In the genomic region with DNA sequence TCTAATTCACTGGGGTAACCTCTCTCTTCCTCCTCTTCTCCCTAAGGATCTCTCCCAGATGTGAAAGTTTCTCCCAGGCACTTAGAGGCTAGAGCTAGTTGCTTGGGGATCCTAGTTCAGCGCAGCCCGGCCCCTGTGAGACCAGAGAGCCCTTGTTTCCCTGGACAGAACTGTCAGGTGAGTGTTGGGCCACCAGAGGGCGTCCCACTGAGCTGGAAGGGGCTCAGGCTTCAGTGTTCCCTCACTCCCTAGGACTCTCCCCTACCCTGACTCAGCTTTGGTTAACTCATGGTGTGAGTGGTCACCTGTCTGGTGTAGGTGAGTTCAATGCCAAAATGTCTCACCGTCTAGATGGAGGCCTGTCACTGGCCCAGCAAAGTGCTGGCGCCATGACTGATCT, we compare ENCODE assay signal across 8 mouse cellular contexts. TPM values are rescaled to one million over a fixed set of nuclear protein-coding genes. Genes with fewer than 3 reads are reported as not detected.
A peak's percentile ranks its signal among the peaks of the same experiment; 100 is the strongest.
DNase-seq lines count a peak whose midpoint lies in the region; ATAC-seq and TF ChIP-seq lines count a peak whose summit lies in the region.

A gene (plus strand): TSS at position 113 of the 400 bp plus-strand sequence.

- no peak within 1 kb of the TSS for H3K4me3 ChIP-seq in layer of hippocampus, adult 2 months
- no peak within 1 kb of the TSS for H3K4me3 ChIP-seq in forebrain, embryonic 11.5 days (ENCODE audit: low read depth, low read length)
- H3K4me3 ChIP-seq in hindbrain, embryonic 10.5 days = no peak within 1 kb of the TSS
- no peak within 1 kb of the TSS for H3K4me3 ChIP-seq in liver, postnatal 0 days (ENCODE audit: low read depth, low read length)

- in situ Hi-C loops in Patski (cut with MboI; ENCODE audit: low pct_unique_long_range_greater_than_20kb) = no loop called here

- no peaks in the 10 kb centered on the region for H3K4me1 ChIP-seq in forebrain, embryonic 11.5 days (replicated peaks; ENCODE audit: control insufficient read depth, insufficient read depth, low read length)
- peaks cover 38% of the 10 kb centered on the region for H3K4me1 ChIP-seq in hindbrain, embryonic 10.5 days (replicated peaks)
- H3K4me1 ChIP-seq in liver, postnatal 0 days (ENCODE audit: insufficient read depth) = no peaks in the 10 kb centered on the region

- TF ChIP-seq EP300 in liver, postnatal 0 days (IDR thresholded peaks at IDR 0.05; ENCODE audit: low read depth) = no peak

- POLR2A ChIA-PET in Patski (lab: Charles Lee) = interaction anchor here (1.1 to 3.2 kb wide), 2 partner anchors 9 to 11 kb away, joined by 3 to 9 read pairs; no protein-coding TSS in a partner anchor

- H3K9ac ChIP-seq in forebrain, embryonic 11.5 days (ENCODE audit: low read length) = no peak within 1 kb of the TSS
- H3K9ac ChIP-seq in liver, postnatal 0 days (replicated peaks) = no peak within 1 kb of the TSS

- no peak for ATAC-seq in Patski
- no peak for ATAC-seq in forebrain, embryonic 11.5 days (replicated peaks; ENCODE audit: low FRiP score)
- ATAC-seq in liver, postnatal 0 days = peak; percentile 59

- no peak within 1 kb of the TSS for H3K27ac ChIP-seq in layer of hippocampus, adult 2 months
- no peak within 1 kb of the TSS for H3K27ac ChIP-seq in forebrain, embryonic 11.5 days (ENCODE audit: low read depth, low read length)
- H3K27ac ChIP-seq in hindbrain, embryonic 10.5 days = no peak within 1 kb of the TSS
- no peak within 1 kb of the TSS for H3K27ac ChIP-seq in liver, postnatal 0 days (ENCODE audit: low read depth)

- WGBS in forebrain, embryonic 11.5 days = 78% methylated on average over 5 of the region's 5 CpGs
- WGBS in hindbrain, embryonic 10.5 days = 80% methylated on average over 5 of the region's 5 CpGs
- 77% methylated on average over 5 of the region's 5 CpGs for WGBS in liver, postnatal 0 days (ENCODE audit: insufficient replicate concordance)

- peaks cover 20% of the 10 kb centered on the region for H3K36me3 ChIP-seq in forebrain, embryonic 11.5 days (ENCODE audit: control insufficient read depth, insufficient read depth, low read length)
- H3K36me3 ChIP-seq in hindbrain, embryonic 10.5 days = peaks cover 91% of the 10 kb centered on the region
- peaks cover 49% of the 10 kb centered on the region for H3K36me3 ChIP-seq in liver, postnatal 0 days (replicated peaks; ENCODE audit: insufficient read depth, low read length)

- CTCF ChIA-PET in Patski (lab: Charles Lee) = interaction anchor here (0.7 to 2.7 kb wide), 3 partner anchors 12 to 23 kb away, joined by 3 to 17 read pairs (median 9); a partner anchor contains a TSS

- H3K9me3 ChIP-seq in forebrain, embryonic 11.5 days (ENCODE audit: control insufficient read depth, low read length) = no peaks in the 10 kb centered on the region
- no peaks in the 10 kb centered on the region for H3K9me3 ChIP-seq in hindbrain, embryonic 10.5 days
- no peaks in the 10 kb centered on the region for H3K9me3 ChIP-seq in liver, postnatal 0 days (ENCODE audit: low read length)

- no peak for DNase-seq in layer of hippocampus, adult 2 months (ENCODE audit: low spot score in 2 of 2)
- no peak for DNase-seq in layer of hippocampus, adult 9-10 months (ENCODE audit: low spot score)
- DNase-seq in Patski (ENCODE audit: low read depth, low spot score) = no peak
- peak; percentile 66 for DNase-seq in forebrain, embryonic 11.5 days (ENCODE audit: low spot score)
- DNase-seq in hindbrain, embryonic 10.5 days (ENCODE audit: low spot score) = no peak
- DNase-seq in liver, postnatal 0 days = peak; percentile 52
- peak; percentile 58 for DNase-seq in retina, postnatal 1 day
- no peak for DNase-seq in yolk sac, embryonic 10.5 days (ENCODE audit: low spot score)

- no peaks in the 10 kb centered on the region for H3K27me3 ChIP-seq in Patski
- H3K27me3 ChIP-seq in forebrain, embryonic 11.5 days (ENCODE audit: control insufficient read depth, insufficient read depth, low read length) = no peaks in the 10 kb centered on the region
- H3K27me3 ChIP-seq in hindbrain, embryonic 10.5 days (ENCODE audit: insufficient read depth, poor library complexity, severe bottlenecking) = no peaks in the 10 kb centered on the region
- H3K27me3 ChIP-seq in liver, postnatal 0 days (ENCODE audit: insufficient read depth, low read length) = no peaks in the 10 kb centered on the region

- TF ChIP-seq CTCF in layer of hippocampus, adult 2 months (conservative IDR thresholded peaks at IDR 0.05) = peak; percentile 77
- TF ChIP-seq CTCF in Patski (IDR thresholded peaks at IDR 0.05) = no peak
- peak; percentile 71 for TF ChIP-seq CTCF in liver, postnatal 0 days (IDR thresholded peaks at IDR 0.05; ENCODE audit: low read depth)

- H3K4me2 ChIP-seq in forebrain, embryonic 11.5 days (ENCODE audit: low read depth, low read length, severe bottlenecking) = no peak within 1 kb of the TSS
- H3K4me2 ChIP-seq in liver, postnatal 0 days (ENCODE audit: low read depth, low read length) = no peak within 1 kb of the TSS

RNA-seq across cellular contexts. Expression of the gene that starts here (rescaled TPM):
- 10 to 100 TPM; 61.9 to 63.5 TPM for total RNA-seq in layer of hippocampus, adult 2 months (2021)
- 55.9 TPM for polyA plus RNA-seq in Patski (2021)
- 14.0 and 14.9 TPM in 2 replicates for polyA plus RNA-seq in forebrain, embryonic 11.5 days (2014; fragmentation: Nextera tagmentation; extraction: Ambion mirVana)
- 14.7 and 14.9 TPM in 2 replicates for polyA plus RNA-seq in hindbrain, embryonic 10.5 days (2016; fragmentation: Nextera tagmentation; extraction: Ambion mirVana)
- 2.8 and 4.0 TPM in 2 replicates for polyA plus RNA-seq in liver, postnatal 0 days (2015; fragmentation: Nextera tagmentation; extraction: Ambion mirVana)

Comparison
In these comparisons a context has a peak if more than half of its experiments do, and no peak if none do; other contexts are left out.
1. DNase-seq: peak in forebrain, embryonic 11.5 days (single experiment), liver, postnatal 0 days (single experiment) and retina, postnatal 1 day (single experiment); none in layer of hippocampus, adult 2 months (0 of 2), layer of hippocampus, adult 9-10 months (single experiment), Patski (single experiment), hindbrain, embryonic 10.5 days (single experiment) and yolk sac, embryonic 10.5 days (single experiment).